Mouse (Mus musculus): ENCODE measurements around the gene Kdm2a. TPM values are rescaled to one million over a fixed set of nuclear protein-coding genes. Genes with fewer than 3 reads are reported as not detected.

The Kdm2a gene
- 48.3 and 52.6 TPM in 2 replicates for polyA plus RNA-seq (2014; fragmentation: Nextera tagmentation; extraction: Ambion mirVana)

GRCm38 (mm10) chr19:4397798-4398629, at the start of gene Kdm2a:
Gene Kdm2a (minus strand): TSS chr19:4398285.
- peaks cover 12% of the 10 kb centered on the region for H3K4me1 ChIP-seq (ENCODE audit: control insufficient read depth, insufficient read depth, low read length)
- peak; percentile 7 for ATAC-seq (ENCODE audit: low read depth)
- WGBS: under 1% methylated on average over 26 of the region's 82 CpGs
- no peaks in the 10 kb centered on the region for H3K9me3 ChIP-seq (ENCODE audit: control insufficient read depth, low read length)
- peak within 1 kb of the TSS; percentile 99 for H3K9ac ChIP-seq (ENCODE audit: low read depth, low read length)
- peak within 1 kb of the TSS; percentile 100 for H3K4me3 ChIP-seq (ENCODE audit: low read depth, low read length)
- peak; percentile 54 for DNase-seq (ENCODE audit: low spot score)
- H3K4me2 ChIP-seq (ENCODE audit: low read depth, low read length): peak within 1 kb of the TSS; percentile 72
- H3K36me3 ChIP-seq (ENCODE audit: control insufficient read depth, insufficient read depth, low read length): peaks cover 7% of the 10 kb centered on the region; the same call in 1 of the 2 replicates
- H3K27me3 ChIP-seq (replicated peaks; ENCODE audit: control insufficient read depth, insufficient read depth, low read length): no peaks in the 10 kb centered on the region
- peak within 1 kb of the TSS; percentile 90 for H3K27ac ChIP-seq (replicated peaks; ENCODE audit: low read depth, low read length)

DNA sequence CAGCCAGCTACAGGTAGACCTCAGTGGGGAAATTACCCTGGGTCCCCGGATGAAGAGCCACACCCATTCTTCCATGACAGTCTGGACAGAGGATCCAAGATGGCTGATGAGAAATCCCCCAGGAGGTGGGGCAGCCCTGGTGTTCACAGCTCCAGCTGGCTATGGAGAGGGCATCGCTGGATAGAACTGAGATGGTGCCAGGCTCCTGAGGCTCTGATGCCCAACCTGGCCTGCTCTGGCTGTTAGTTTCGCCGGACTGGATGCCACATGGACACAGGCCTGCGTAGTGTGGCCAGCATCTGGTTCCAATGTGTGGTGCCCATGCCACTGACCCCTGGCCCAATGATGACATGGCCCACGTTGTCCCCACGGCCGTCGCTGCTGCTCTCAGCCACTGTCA, 49.4 kb upstream of the Kdm2a start:
- DNase-seq (ENCODE audit: low spot score) (no peak), ATAC-seq (ENCODE audit: low read depth) (no peak)
- 75% methylated on average over 7 of the region's 9 CpGs for WGBS
- H3K27me3 ChIP-seq (replicated peaks; ENCODE audit: control insufficient read depth, insufficient read depth, low read length): no peaks in the 10 kb centered on the region
- H3K4me2 ChIP-seq (ENCODE audit: low read depth, low read length): no peak overlapping the region
- H3K4me1 ChIP-seq (ENCODE audit: control insufficient read depth, insufficient read depth, low read length): no peaks in the 10 kb centered on the region
- no peak overlapping the region for H3K4me3 ChIP-seq (ENCODE audit: low read depth, low read length)
- H3K27ac ChIP-seq (replicated peaks; ENCODE audit: low read depth, low read length): no peak overlapping the region
- no peaks in the 10 kb centered on the region for H3K9me3 ChIP-seq (ENCODE audit: control insufficient read depth, low read length)
- 0 out of 2 replicates have a peak overlapping the region, but pooled peaks have one; percentile 1 for H3K9ac ChIP-seq (ENCODE audit: low read depth, low read length)
- H3K36me3 ChIP-seq (ENCODE audit: control insufficient read depth, insufficient read depth, low read length): no peaks in the 10 kb centered on the region

- DNase-seq (ENCODE audit: low spot score): no peak
- H3K4me2 ChIP-seq (ENCODE audit: low read depth, low read length): no peak overlapping the region
- WGBS: 88% methylated on average over 8 of the region's 8 CpGs
- H3K4me3 ChIP-seq (ENCODE audit: low read depth, low read length): no peak overlapping the region
- H3K27me3 ChIP-seq (replicated peaks; ENCODE audit: control insufficient read depth, insufficient read depth, low read length): no peaks in the 10 kb centered on the region
- no peaks in the 10 kb centered on the region for H3K9me3 ChIP-seq (ENCODE audit: control insufficient read depth, low read length)
- H3K27ac ChIP-seq (replicated peaks; ENCODE audit: low read depth, low read length): no peak overlapping the region
- no peak overlapping the region for H3K9ac ChIP-seq (ENCODE audit: low read depth, low read length)
- no peaks in the 10 kb centered on the region for H3K36me3 ChIP-seq (ENCODE audit: control insufficient read depth, insufficient read depth, low read length)
- no peak for ATAC-seq (ENCODE audit: low read depth)
- peaks cover 5% of the 10 kb centered on the region; the same call in 1 of the 2 replicates for H3K4me1 ChIP-seq (ENCODE audit: control insufficient read depth, insufficient read depth, low read length)
Observed at GRCm38 (mm10) chr19:4446661-4447420, 48.8 kb upstream of the Kdm2a start.

DNA sequence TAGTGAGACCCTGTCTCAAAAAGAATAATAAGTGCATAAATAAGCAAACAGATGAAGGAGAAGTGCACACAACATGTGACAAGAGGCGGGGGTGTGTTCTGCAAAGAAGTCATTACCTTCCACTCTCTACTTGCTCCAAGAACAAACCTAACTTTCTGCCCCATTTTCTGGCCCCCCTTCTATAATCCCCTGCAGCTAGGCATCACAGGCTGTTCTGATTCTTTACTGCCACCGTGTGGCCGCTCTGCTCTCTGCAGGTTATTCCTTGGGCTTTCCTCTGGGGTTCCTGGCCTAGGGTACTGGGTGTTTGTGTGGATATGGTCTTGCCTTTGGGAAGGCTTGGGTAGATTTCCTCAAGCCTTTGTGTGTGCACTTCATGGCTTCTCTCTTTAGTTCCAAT, 44.3 kb upstream of the Kdm2a start:
- DNase-seq (ENCODE audit: low spot score) (peak; percentile 70), ATAC-seq (ENCODE audit: low read depth) (no peak)
- no peak overlapping the region for H3K9ac ChIP-seq (ENCODE audit: low read depth, low read length)
- H3K4me3 ChIP-seq (ENCODE audit: low read depth, low read length): no peak overlapping the region
- H3K36me3 ChIP-seq (ENCODE audit: control insufficient read depth, insufficient read depth, low read length): no peaks in the 10 kb centered on the region
- no peak overlapping the region for H3K4me2 ChIP-seq (ENCODE audit: low read depth, low read length)
- WGBS: 15% methylated on average over 3 of the region's 3 CpGs
- no peaks in the 10 kb centered on the region for H3K27me3 ChIP-seq (replicated peaks; ENCODE audit: control insufficient read depth, insufficient read depth, low read length)
- peaks cover 24% of the 10 kb centered on the region for H3K4me1 ChIP-seq (ENCODE audit: control insufficient read depth, insufficient read depth, low read length)
- H3K27ac ChIP-seq (replicated peaks; ENCODE audit: low read depth, low read length): no peak overlapping the region
- H3K9me3 ChIP-seq (ENCODE audit: control insufficient read depth, low read length): no peaks in the 10 kb centered on the region

DNA sequence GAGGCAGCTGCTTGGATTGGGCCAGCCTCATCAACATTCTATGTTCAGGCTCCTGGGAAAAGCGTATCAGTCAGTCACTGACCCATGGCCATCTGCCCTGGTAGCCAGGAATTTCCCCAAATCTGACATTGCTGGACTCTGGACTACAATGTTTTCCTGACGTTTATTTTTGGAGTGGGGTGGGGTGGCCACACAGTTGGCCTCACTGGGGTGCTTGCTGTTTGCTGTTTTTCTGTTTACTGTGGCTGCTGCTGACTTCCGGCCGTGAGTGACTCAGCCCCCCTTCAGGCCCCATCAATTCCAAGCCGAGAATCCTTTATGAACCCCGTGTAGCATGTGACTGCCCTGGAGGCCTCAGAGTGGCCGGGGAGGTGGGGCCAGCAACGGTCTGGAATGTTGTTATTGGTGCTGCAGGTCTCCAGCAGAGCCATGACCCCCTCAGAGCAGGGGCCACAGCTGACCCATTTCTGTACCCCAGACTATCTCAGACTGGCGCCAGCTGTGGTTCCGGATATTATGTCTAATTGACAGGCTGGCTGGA, 43.6 kb upstream of the Kdm2a start:
- Histone ChIP-seq H3K27ac (replicated peaks; ENCODE audit: low read depth, low read length) (peak overlapping the region; percentile 44; the same call in 1 of the 2 replicates), H3K27me3 (replicated peaks; ENCODE audit: control insufficient read depth, insufficient read depth, low read length) (no peaks in the 10 kb centered on the region), H3K4me3 (ENCODE audit: low read depth, low read length) (no peak overlapping the region), H3K4me1 (ENCODE audit: control insufficient read depth, insufficient read depth, low read length) (peaks cover 24% of the 10 kb centered on the region), H3K9ac (ENCODE audit: low read depth, low read length) (no peak overlapping the region), H3K36me3 (ENCODE audit: control insufficient read depth, insufficient read depth, low read length) (no peaks in the 10 kb centered on the region), H3K4me2 (ENCODE audit: low read depth, low read length) (no peak overlapping the region), H3K9me3 (ENCODE audit: control insufficient read depth, low read length) (no peaks in the 10 kb centered on the region)
- 22% methylated on average over 10 of the region's 10 CpGs for WGBS
- ATAC-seq (ENCODE audit: low read depth) (peak; percentile 41; the same call in 1 of the 2 replicates), DNase-seq (ENCODE audit: low spot score) (peak; percentile 49)

DNA sequence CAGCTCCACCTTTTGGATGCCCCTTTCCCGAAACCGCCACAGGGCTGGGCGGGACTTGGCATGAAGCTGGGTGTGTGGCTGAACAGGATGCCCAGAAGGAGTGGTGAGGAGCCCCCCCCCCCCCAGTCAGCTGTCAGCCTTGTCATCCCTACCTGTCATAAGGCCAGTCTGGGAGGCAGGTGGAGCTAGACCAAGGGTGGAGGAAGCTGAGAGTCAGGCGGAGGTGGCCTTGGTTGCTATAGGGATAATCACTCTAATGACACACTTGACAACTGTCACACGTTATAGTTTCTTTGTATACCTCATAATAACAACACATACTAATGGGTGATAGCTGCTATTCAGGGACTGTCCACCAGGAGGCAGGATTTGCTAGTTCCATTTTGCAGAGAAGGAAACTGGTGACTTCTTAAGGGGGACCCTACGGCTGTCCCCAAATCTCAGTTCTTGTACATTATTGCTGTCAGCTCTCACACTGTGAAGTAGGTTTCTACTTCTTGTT, 43.1 kb upstream of the Kdm2a start:
- Histone ChIP-seq H3K27ac (replicated peaks; ENCODE audit: low read depth, low read length) (peak overlapping the region; percentile 44; the same call in 1 of the 2 replicates), H3K4me2 (ENCODE audit: low read depth, low read length) (no peak overlapping the region), H3K4me1 (ENCODE audit: control insufficient read depth, insufficient read depth, low read length) (peaks cover 24% of the 10 kb centered on the region), H3K9ac (ENCODE audit: low read depth, low read length) (no peak overlapping the region), H3K4me3 (ENCODE audit: low read depth, low read length) (no peak overlapping the region), H3K36me3 (ENCODE audit: control insufficient read depth, insufficient read depth, low read length) (no peaks in the 10 kb centered on the region; the same call in 1 of the 2 replicates), H3K27me3 (replicated peaks; ENCODE audit: control insufficient read depth, insufficient read depth, low read length) (no peaks in the 10 kb centered on the region), H3K9me3 (ENCODE audit: control insufficient read depth, low read length) (no peaks in the 10 kb centered on the region)
- WGBS: 31% methylated on average over 6 of the region's 6 CpGs
- ATAC-seq (ENCODE audit: low read depth): no peak
- DNase-seq (ENCODE audit: low spot score): no peak

- ATAC-seq (ENCODE audit: low read depth): no peak
- 11% methylated on average over 8 of the region's 8 CpGs for WGBS
- H3K27ac ChIP-seq (replicated peaks; ENCODE audit: low read depth, low read length): no peak overlapping the region
- H3K36me3 ChIP-seq (ENCODE audit: control insufficient read depth, insufficient read depth, low read length): peaks cover 8% of the 10 kb centered on the region
- H3K9ac ChIP-seq (ENCODE audit: low read depth, low read length): 0 out of 2 replicates have a peak overlapping the region, but pooled peaks have one; percentile 82
- H3K4me2 ChIP-seq (ENCODE audit: low read depth, low read length): peak overlapping the region; percentile 94
- H3K4me1 ChIP-seq (ENCODE audit: control insufficient read depth, insufficient read depth, low read length): peaks cover 24% of the 10 kb centered on the region
- peak; percentile 75 for DNase-seq (ENCODE audit: low spot score)
- no peaks in the 10 kb centered on the region for H3K9me3 ChIP-seq (ENCODE audit: control insufficient read depth, low read length)
- peak overlapping the region; percentile 75 for H3K4me3 ChIP-seq (ENCODE audit: low read depth, low read length)
- H3K27me3 ChIP-seq (replicated peaks; ENCODE audit: control insufficient read depth, insufficient read depth, low read length): no peaks in the 10 kb centered on the region
Observed at GRCm38 (mm10) chr19:4440222-4440621, 42.1 kb upstream of the Kdm2a start.

DNA sequence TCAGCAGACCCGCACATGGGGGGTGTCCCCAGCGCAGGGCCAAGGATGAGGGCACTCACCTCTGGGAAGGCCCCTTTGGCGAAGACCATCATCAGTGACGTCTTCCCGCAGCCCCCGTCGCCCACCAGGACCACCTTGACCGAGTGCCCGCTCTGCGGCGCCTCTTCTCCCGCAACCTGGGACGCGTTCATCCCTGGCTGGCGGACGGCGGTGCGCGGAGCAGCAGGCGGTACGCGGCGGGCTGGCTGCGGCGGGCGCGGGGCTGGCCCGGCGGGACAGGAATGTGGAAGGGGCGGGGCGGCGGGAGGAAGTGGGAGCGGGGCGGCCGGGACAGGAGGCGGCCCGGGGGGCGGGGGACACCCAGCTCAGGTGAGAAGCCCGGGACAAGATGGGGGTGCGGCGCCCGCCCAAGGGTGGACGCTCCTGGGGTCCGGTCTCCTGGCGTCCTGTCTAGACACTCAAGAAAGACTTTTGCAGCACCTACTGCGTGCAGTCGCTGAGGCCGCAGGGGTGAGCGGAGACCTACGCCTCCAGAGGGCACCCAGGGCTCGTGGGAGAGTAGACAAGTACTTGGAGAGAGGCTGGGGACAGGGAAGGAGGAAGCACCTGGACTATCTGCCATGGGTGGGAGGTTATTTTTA, 41.2 kb upstream of the Kdm2a start, which contains the start of gene Rhod:
Gene Rhod, minus strand, starts transcription at position 272 of the 641 bp plus-strand sequence.
- Histone ChIP-seq H3K4me2 (ENCODE audit: low read depth, low read length) (peak within 1 kb of the TSS; percentile 94), H3K9me3 (ENCODE audit: control insufficient read depth, low read length) (no peaks in the 10 kb centered on the region), H3K9ac (ENCODE audit: low read depth, low read length) (peak within 1 kb of the TSS; percentile 82), H3K4me1 (ENCODE audit: control insufficient read depth, insufficient read depth, low read length) (peaks cover 24% of the 10 kb centered on the region), H3K4me3 (ENCODE audit: low read depth, low read length) (peak within 1 kb of the TSS; percentile 75), H3K27ac (replicated peaks; ENCODE audit: low read depth, low read length) (peak within 1 kb of the TSS; percentile 70), H3K36me3 (ENCODE audit: control insufficient read depth, insufficient read depth, low read length) (peaks cover 8% of the 10 kb centered on the region), H3K27me3 (replicated peaks; ENCODE audit: control insufficient read depth, insufficient read depth, low read length) (no peaks in the 10 kb centered on the region)
- peak; percentile 74 for ATAC-seq (ENCODE audit: low read depth)
- DNase-seq (ENCODE audit: low spot score): peak; percentile 68
- under 1% methylated on average over 33 of the region's 51 CpGs for WGBS

All from embryonic facial prominence, embryonic 14.5 days (tissue).